Mouse (Mus musculus) liver, embryonic 11.5 days (tissue): Measurements from ENCODE around the gene Scarf1. TPM values are rescaled to one million over a fixed set of nuclear protein-coding genes. Genes with fewer than 3 reads are reported as not detected.

Experiments used
- ATAC-seq: fragments of 200-750 bp; cut with Nextera tagmentation; replicated peaks from 2 replicates; pipeline ENCODE4 v1.8.0; 2017; ENCODE audit warnings: moderate number of reproducible peaks, mild to moderate bottlenecking, moderate TSS enrichment, moderate library complexity; ENCODE audit not compliant: low FRiP score
- DNase-seq: peaks from one replicate; pipeline ENCODE4 v3.0.0-alpha.2; 2017; ENCODE audit warnings: low spot score
- H3K27ac ChIP-seq: fragments of 300-500 bp; sonication (generic); 2 replicates; pipeline ENCODE4 v1.5.1; 2014; ENCODE audit warnings: mild to moderate bottlenecking, low read depth, low read length, control low read depth
- H3K27me3 ChIP-seq: fragments of 300-500 bp; sonication (generic); replicated peaks from 2 replicates; pipeline ENCODE4 v1.6.1; 2014; ENCODE audit warnings: low read length, mixed read lengths; ENCODE audit not compliant: control insufficient read depth, insufficient read depth
- H3K36me3 ChIP-seq: fragments of 300-500 bp; sonication (generic); 2 replicates; pipeline ENCODE4 v1.6.1; 2014; ENCODE audit warnings: mild to moderate bottlenecking, low read length, moderate library complexity, mixed read lengths; ENCODE audit not compliant: control insufficient read depth, insufficient read depth
- H3K4me1 ChIP-seq: fragments of 300-500 bp; sonication (generic); replicated peaks from 2 replicates; pipeline ENCODE4 v1.6.1; 2014; ENCODE audit warnings: low read length, mixed read lengths; ENCODE audit not compliant: control insufficient read depth, insufficient read depth
- H3K4me2 ChIP-seq: fragments of 300-500 bp; sonication (generic); 2 replicates; pipeline ENCODE4 v1.6.1; 2014; ENCODE audit warnings: mild to moderate bottlenecking, control low read depth, moderate library complexity
- H3K4me3 ChIP-seq: fragments of 300-500 bp; sonication (generic); 2 replicates; pipeline ENCODE4 v1.5.1; 2014; ENCODE audit warnings: low read depth, low read length, control low read depth
- H3K9ac ChIP-seq: fragments of 300-500 bp; sonication (generic); 2 replicates; pipeline ENCODE4 v1.6.1; 2014; ENCODE audit warnings: low read depth, low read length, control low read depth
- H3K9me3 ChIP-seq: fragments of 300-500 bp; sonication (generic); 2 replicates; pipeline ENCODE4 v1.6.1; 2016; ENCODE audit warnings: low read length, inconsistent platforms, mixed read lengths; ENCODE audit not compliant: control insufficient read depth
- WGBS: fragments of 180-500 bp; shearing (Covaris S2); extraction: QIAGEN DNeasy Blood & Tissue Kit; methylation state at CpG from one replicate; pipeline ENCODE4 v1.1.7; 2014; 5-methylcytosine and 5-hydroxymethylcytosine counted together
- polyA plus RNA-seq: library from polyadenylated mRNA; unstranded; fragments of >200 nt; fragmentation: Nextera tagmentation; extraction: Ambion mirVana; gene quantifications from 2 replicates; pipeline ENCODE4 v1.2.1, GENCODE M21; 2014

Gene Scarf1
- polyA plus RNA-seq, 1 experiment from 2014 or later: 7.0 TPM

DNA sequence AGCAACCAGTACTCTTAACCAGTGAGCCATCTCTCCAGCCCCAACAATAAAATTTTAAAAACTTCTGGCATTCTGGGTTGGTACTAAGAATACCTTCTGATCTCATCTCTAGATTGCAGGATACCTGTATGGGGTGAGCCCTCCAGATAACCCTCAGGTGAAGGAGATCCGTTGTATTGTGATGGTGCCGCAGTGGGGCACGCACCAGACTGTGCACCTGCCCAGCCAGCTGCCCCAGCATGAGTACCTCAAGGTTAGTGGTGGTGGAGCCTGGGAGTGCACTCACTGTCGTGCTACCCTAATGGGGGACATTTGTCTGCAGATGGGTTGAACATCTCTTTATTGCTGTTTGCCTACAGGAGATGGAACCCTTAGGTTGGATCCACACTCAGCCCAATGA lies 5.2 kb upstream of the Scarf1 start:
- WGBS: 88% methylated on average over 4 of the region's 4 CpGs
- Histone ChIP-seq H3K4me2 (no peak overlapping the region), H3K4me3 (no peak overlapping the region), H3K36me3 (peaks cover 51% of the 10 kb centered on the region), H3K4me1 (peaks cover 20% of the 10 kb centered on the region), H3K27ac (no peak overlapping the region), H3K9me3 (no peaks in the 10 kb centered on the region), H3K27me3 (no peaks in the 10 kb centered on the region), H3K9ac (no peak overlapping the region)
- DNase-seq (no peak), ATAC-seq (no peak)

DNA sequence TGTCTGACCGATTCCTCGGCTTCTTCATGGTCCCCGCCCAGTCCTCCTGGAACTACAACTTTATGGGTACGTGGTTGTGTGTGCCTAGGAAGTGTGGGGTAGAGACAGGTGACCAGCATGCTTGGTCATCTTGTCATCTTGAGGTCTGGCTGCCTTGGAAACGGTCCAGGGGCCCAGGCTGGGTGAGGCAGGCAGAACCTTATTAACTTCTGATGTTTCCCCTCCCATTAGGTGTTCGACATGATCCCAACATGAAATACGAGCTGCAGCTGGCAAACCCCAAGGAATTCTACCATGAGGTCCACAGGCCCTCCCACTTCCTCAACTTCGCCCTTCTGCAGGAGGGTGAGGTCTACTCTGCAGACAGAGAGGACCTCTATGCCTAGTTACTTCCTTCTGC lies 4.4 kb upstream of the Scarf1 start:
- WGBS: 70% methylated on average over 8 of the region's 8 CpGs
- H3K36me3 ChIP-seq: peaks cover 45% of the 10 kb centered on the region
- H3K4me2 ChIP-seq: no peak overlapping the region

DNA sequence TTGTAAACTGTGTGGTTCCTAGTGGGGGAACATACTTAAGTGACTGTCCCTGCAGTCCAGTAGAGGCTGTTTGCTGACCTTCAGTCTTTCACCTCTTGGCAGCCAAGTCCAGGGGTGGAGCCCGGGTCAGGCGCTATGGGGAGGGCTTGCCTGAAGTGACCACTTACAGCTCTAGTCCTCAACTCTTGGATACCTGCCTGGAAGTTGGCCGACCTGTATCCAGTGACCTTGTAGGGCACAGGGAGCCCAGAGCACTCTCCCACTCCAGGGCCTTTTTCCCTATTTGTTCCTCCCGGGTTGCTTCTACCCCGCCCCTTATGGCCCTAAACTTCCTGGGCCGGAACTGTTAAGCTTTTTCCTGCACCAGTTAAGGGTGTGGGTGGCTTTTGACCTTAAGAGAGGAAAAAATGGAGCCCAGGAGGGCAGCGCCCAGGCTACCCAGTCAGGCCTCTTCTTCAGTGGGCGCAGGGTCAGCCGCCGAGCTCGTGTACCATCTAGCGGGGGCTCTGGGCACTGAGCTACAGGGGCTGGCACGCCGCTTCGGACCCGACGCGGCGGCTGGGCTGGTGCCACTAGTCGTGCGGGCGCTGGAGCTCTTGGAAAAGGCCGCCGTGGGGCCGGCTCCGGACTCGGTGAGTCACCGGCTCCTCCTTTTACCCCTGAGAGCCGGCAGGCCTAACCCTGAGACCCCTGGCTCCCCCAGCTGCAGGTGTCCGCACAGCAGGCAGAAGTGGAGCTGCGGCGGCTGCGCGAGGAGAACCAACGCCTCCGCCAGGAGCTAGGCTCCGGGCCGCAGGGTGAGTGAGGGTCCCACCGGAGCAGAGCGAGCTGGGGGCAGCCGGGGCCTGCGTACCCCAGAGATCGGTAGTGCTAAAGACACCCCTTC lies 3.4 kb upstream of the Scarf1 start, which contains the start of gene Rilp:
TSS of gene Rilp (plus strand) at position 354 of the 886 bp plus-strand sequence.
- 4% methylated on average over 43 of the region's 43 CpGs for WGBS
- peaks cover 34% of the 10 kb centered on the region for H3K36me3 ChIP-seq
- H3K4me1 ChIP-seq: peaks cover 20% of the 10 kb centered on the region
- H3K4me2 ChIP-seq: peak within 1 kb of the TSS; percentile 100
- no peaks in the 10 kb centered on the region for H3K9me3 ChIP-seq
- H3K9ac ChIP-seq: peak within 1 kb of the TSS; percentile 73
- H3K27me3 ChIP-seq: no peaks in the 10 kb centered on the region
- ATAC-seq (peak; percentile 73), DNase-seq (peak; percentile 83)
- H3K27ac ChIP-seq: peak within 1 kb of the TSS; percentile 79
- H3K4me3 ChIP-seq: peak within 1 kb of the TSS; percentile 65

More for the DNA sequence above, 4.4 kb upstream of the Scarf1 start:
- DNase-seq (no peak), ATAC-seq (no peak)
- Histone ChIP-seq H3K4me1 (peaks cover 20% of the 10 kb centered on the region), H3K9me3 (no peaks in the 10 kb centered on the region), H3K4me3 (no peak overlapping the region), H3K27ac (no peak overlapping the region), H3K27me3 (no peaks in the 10 kb centered on the region), H3K9ac (no peak overlapping the region)

DNA sequence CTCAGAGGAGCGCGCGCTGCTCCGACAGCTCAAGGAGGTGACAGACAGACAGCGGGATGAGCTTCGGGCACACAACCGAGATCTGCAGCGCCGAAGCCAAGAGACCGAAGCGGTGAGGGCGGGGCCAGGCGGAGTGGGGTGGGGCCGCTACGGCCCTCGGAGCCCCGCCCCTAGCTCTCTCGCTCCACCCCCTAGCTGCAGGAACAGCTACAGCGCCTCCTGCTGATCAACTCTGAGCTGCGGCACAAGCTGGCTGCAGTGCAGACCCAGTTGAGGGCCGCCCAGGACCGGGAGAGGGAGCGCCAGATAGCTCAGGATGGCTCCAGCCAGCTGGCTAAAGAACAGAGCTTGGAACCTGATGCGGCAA lies 2.7 kb upstream of the Scarf1 start:
- H3K9ac ChIP-seq: peak overlapping the region; percentile 73
- H3K36me3 ChIP-seq: peaks cover 30% of the 10 kb centered on the region
- ATAC-seq (peak; percentile 86), DNase-seq (peak; percentile 90)
- WGBS: 3% methylated on average over 24 of the region's 24 CpGs
- peaks cover 20% of the 10 kb centered on the region for H3K4me1 ChIP-seq
- H3K27me3 ChIP-seq: no peaks in the 10 kb centered on the region
- H3K27ac ChIP-seq: peak overlapping the region; percentile 79
- H3K4me3 ChIP-seq: peak overlapping the region; percentile 65
- H3K9me3 ChIP-seq: no peaks in the 10 kb centered on the region
- H3K4me2 ChIP-seq: peak overlapping the region; percentile 100

DNA sequence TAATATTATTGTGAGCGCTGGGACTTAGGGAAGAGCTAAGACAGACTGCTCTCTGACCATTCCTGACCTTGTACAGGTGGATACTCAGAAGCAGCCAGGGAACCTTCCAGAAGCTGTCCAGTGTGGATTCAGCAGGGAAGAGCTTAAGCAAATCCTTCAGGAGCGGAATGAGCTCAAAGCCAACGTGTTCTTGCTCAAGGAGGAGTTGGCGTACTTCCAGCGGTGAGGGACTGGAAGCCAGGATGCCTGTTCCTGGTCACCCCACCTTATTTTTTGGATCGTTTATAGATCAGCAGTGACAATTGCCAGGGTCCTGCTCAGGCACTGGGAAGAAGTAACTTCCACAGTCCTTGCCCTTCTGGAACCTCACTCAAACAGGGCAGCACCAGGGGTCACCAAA lies 2.1 kb upstream of the Scarf1 start:
- Histone ChIP-seq H3K27me3 (no peaks in the 10 kb centered on the region), H3K4me1 (peaks cover 20% of the 10 kb centered on the region), H3K36me3 (peaks cover 25% of the 10 kb centered on the region), H3K4me3 (no peak overlapping the region), H3K27ac (no peak overlapping the region), H3K9me3 (no peaks in the 10 kb centered on the region), H3K4me2 (no peak overlapping the region), H3K9ac (no peak overlapping the region)
- ATAC-seq: no peak
- WGBS: 90% methylated on average over 6 of the region's 6 CpGs
- DNase-seq: no peak

DNA sequence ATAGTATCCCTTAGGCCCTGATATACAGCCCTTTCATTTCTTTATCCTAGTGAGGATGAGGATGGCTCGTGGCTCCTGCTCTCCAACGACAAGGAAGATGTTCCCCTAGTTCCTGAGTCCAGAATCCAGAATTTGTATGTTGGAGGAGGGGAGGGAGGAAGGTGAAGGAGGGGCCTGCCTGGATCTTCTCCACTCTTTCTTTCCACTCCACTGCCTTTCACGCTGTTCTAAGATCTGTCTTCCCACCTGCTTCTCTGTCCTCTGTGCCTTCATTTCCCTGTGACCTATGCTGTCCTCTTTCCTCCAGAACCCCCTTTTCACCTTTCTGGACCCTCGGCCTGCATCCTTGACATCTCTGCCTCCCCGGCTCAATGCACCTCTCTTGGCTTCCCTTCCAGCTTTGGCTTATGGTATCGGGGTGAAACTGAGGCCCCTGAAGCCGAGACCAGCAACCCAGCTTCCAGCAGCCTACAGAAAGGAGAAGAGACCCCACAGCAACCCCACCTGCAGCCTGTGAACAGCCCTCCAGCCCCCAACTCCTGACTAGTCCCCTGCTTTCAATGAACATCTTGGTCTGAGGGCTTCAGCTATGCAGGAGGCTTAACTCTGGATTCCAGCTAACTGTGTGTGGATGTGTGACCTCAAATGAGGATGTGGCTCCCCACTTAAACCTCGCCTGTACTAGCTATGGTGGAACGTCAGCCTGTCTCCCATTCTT lies 880 bp upstream of the Scarf1 start:
- DNase-seq (no peak), ATAC-seq (no peak)
- no peak overlapping the region for H3K27ac ChIP-seq
- no peak overlapping the region for H3K9ac ChIP-seq
- no peak overlapping the region for H3K4me2 ChIP-seq
- H3K36me3 ChIP-seq: peaks cover 20% of the 10 kb centered on the region
- peaks cover 20% of the 10 kb centered on the region for H3K4me1 ChIP-seq
- no peaks in the 10 kb centered on the region for H3K27me3 ChIP-seq
- no peaks in the 10 kb centered on the region for H3K9me3 ChIP-seq
- no peak overlapping the region for H3K4me3 ChIP-seq
- WGBS: 74% methylated on average over 9 of the region's 9 CpGs

DNA sequence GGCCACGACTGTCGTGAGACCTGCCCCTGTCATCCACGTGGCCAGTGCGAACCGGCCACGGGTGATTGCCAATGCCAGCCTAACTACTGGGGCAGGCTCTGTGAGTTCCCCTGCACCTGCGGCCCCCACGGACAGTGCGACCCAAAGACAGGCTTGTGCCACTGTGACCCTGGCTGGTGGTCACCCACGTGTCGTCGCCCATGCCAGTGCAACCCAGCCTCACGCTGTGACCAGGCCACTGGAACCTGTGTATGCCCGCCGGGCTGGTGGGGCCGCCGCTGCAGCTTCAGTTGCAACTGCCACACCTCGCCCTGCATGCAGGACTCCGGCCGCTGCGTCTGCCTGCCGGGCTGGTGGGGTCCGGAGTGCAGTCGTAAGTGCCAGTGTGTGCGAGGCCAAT lies 1.8 kb downstream of the Scarf1 start:
- H3K9ac ChIP-seq: no peak overlapping the region
- DNase-seq: no peak
- peaks cover 7% of the 10 kb centered on the region for H3K4me1 ChIP-seq
- H3K27me3 ChIP-seq: no peaks in the 10 kb centered on the region
- WGBS: 91% methylated on average over 25 of the region's 25 CpGs
- H3K36me3 ChIP-seq: no peaks in the 10 kb centered on the region
- H3K9me3 ChIP-seq: no peaks in the 10 kb centered on the region
- H3K4me3 ChIP-seq: no peak overlapping the region
- no peak overlapping the region for H3K27ac ChIP-seq
- H3K4me2 ChIP-seq: no peak overlapping the region
- ATAC-seq: no peak

DNA sequence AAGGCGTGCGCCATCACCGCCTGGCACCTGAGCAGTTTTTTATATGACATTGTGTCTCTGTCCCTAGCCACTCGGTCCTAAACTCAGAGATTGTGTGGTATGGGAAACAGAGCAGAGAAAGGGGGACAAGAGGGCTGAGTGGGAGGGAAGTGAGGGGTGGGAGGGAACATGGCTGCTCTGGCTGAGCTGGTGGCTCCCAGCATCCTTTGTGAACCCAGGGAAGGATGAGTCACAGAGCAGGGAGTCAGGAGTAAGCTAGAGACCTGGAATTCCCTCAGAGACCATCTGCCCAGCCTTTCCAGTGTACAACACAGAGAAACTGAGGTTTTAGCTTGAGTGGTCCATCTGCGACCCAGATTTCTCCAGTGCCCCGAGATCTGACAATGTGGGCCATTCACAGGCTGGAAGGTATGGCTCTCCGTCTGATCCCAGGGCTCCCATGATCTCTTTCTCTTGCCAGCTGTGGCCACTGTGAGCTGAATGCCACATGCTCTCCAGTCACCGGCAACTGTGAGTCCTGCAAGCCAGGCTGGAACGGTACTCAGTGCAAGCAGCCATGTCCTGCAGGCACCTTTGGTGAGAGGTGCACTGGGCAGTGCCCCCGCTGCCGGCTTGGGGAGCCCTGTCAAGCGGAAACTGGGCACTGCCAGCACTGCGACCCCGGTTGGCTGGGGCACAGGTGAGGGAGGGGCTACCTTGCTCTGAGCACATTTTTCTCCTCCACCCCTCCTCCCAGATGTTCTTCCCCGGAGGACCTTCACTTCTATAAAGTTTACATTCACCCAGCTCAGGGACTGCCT lies 6.7 kb downstream of the Scarf1 start:
- no peak for DNase-seq
- WGBS: 81% methylated on average over 15 of the region's 15 CpGs
- Histone ChIP-seq H3K9ac (no peak overlapping the region), H3K27me3 (no peaks in the 10 kb centered on the region), H3K9me3 (no peaks in the 10 kb centered on the region), H3K36me3 (no peaks in the 10 kb centered on the region; the same call in 1 of the 2 replicates), H3K27ac (no peak overlapping the region), H3K4me2 (no peak overlapping the region), H3K4me3 (no peak overlapping the region), H3K4me1 (no peaks in the 10 kb centered on the region)
- no peak for ATAC-seq
